Mouse (Mus musculus) T-helper 1 cell (primary cell): ENCODE results near the gene Tpgs1.

Experiments
- in situ Hi-C: fragments of 300-600 bp; cut with MboI, MseI; formaldehyde crosslinking; loops from one replicate; pipeline ENCODE4 v1.15.1; 2025; ENCODE audit warnings: high pct_unique_total_duplicates

The Tpgs1 gene

DNA sequence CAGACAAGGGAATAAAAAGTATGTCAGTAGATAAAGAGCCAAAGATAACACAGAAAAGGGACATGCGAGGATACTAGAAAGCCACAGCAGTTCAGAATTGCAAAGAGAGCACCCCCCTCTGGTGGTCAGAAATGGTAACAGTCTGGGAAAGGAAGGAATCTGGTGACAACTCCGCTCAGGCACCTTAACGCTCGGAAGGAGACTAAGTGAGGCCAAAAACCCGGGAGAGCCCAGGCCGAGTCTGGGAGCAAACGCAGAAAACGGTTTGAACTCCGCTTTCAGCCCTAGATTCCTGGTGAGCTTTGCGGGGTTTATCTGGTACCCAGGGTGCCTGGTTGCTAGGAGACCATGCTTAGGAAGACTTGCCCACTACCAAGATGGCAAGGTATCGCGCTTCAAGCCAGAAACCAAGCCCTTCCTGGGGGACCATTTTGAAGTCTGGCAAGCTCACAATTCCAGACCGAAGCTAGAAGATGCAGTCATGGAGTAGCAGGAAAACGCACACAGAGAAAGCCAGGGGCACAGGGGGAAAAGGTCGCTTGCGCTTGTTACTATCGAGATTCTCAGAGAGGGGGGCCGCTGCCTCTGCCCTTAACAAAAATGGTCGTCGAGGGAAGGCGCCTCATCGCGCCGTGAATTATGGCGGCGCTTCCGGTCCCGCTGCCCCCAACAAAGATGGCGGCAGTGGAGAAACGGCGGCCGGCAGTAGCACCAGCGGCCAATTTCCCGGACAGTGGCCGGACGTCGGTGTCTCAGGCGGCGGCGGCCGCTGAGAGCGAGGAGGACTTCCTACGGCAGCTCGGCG is at the start of gene Tpgs1:
TSS of gene Tpgs1 (plus strand) at position 599 of the 805 bp plus-strand sequence.
- in situ Hi-C loops, result no loop called here

DNA sequence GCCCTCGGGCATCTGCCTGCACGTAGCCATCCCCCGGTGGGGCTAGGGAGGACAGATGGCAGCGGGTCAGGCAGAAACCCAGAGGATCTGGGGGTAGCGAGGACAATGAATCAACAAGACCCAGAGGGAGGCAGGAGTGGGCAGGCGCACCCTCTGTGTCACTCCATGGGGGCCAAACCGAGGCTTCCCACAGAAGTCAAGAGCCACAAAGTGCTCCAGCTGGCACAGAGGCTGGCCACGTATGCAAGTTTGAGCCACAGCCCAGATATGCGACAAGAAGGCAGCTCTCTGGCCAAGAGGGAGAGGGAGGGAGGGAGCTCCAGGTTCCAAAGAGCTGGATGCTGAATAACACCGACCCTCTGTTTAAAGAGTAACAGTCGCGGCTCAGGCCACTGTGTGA is 45.2 kb upstream of the Tpgs1 start:
- in situ Hi-C loops, result no loop called here

DNA sequence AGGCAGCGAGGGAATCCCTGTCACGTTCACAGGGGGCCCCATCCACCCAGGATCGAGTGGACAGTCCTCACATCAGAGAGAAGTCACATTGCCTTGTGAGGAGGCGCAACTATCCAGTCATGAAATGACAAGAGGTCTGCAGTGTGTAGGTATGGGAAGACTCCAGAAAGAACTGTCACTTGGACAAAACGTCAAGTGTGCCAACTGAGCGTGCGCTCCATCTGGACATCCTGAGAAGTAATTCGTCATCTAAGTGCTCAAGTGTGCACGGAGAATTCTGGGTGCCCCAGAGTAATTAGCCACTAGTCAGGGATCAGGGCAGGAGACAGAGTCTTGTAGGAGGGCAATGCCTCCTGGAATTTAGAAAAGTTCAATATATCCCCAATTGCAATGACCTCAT is 43.8 kb upstream of the Tpgs1 start:
- in situ Hi-C loops, result loop anchor here (25.0 kb wide), 1 partner anchor 1938 kb away; the partner anchor contains the start of genes Gm19402, Gm9508 and Tspear

DNA sequence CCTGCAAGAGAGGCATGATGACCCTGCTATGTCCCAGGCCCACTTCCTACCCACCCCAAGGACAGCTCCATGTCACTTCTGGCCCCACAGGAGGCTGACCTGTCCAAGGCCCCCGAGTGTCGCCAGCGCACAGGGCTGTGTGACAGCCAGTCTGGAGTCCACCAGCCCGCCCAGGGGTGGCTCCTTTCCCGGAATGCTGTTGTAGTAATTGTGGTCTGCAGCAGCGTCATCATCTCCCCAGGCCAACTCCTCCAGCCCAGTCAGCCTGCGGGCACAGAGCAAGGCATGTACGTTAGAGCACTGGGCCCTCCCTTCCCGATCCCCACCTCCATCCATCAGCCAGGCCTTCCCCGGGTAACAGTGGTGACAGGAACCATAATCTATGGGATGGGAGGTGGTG is 43.0 kb upstream of the Tpgs1 start:
- in situ Hi-C loops, result loop anchor here (25.0 kb wide), 1 partner anchor 1939 kb away; the partner anchor contains the start of genes Gm19402, Gm9508 and Tspear

DNA sequence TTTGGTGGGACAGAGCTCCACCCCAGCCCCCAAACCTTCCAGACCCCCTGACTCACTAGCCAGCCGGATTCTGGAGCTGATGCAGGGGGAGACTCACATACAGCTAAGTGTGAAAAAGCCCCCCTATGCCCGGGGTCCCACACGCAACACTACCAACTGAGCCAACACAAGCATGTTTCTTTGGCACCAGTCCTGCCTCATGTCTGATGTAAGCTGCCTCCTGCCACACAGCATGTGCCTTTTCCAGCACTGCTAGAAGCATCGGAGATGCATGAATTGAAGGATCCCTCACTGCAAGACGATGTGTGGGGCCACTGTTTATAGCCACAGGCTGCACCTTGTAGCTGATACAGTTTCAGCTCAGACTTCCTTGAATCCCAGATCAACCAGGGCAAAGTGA is 40.8 kb upstream of the Tpgs1 start:
- in situ Hi-C loops, result loop anchor here (25.0 kb wide), 1 partner anchor 1941 kb away; the partner anchor contains the start of genes Gm19402, Gm9508 and Tspear

DNA sequence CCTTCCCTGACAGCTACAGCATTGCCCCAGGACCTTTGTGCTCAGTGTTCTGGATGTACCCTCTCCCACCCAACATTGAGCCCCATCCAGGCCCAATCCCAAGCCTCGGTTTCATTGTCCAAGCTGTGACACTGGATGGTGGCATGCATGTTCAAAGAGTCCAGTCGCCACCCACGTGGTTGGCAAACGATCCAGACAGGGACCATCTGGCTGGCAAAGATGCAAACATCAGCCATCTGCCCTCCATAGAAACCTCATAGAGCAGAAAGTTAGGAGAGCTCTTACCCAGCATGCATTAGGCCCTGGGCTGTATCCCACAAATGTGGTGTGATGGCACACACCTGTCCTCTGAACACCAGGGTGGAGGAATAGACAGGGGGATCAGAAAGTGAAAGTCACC is 37.7 kb upstream of the Tpgs1 start:
- in situ Hi-C loops, result loop anchor here (25.0 kb wide), 1 partner anchor 1944 kb away; the partner anchor contains the start of genes Gm19402, Gm9508 and Tspear

DNA sequence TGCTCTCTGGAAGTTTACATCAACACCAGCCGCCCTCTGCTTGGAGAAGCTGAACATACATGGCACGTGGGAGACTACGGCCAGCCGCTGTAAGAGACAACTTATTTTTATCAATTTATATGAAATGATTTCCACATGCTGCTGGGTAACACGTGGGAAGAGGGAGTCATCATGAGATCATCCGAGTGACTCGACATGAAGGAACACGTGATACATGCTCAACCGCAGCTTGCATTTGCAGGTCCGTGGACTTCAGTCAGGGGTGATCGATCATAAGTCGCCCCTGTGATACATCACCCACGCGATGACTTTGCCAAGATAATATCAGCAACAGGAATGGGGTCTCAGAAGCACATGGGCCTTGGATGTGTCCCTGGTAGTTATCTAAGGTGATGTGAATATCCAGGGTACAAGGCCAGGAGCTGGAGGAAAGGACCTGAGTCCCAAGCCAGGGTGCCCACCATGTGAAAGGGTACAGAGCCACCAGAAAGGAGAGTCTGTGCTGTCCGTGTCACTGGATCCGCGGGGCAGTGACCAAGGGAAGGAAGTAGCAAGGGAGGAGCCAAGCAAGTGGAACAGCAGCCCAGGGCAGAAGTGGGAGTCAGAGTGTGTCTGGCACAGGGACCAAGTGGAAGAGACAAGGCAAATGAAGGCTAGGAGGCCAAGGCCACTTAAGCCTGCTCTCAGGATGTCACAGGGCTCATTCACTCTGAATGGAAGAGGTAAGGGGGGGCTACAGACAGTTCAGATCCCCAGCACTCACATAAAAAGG is 36.0 kb upstream of the Tpgs1 start:
- in situ Hi-C loops, result loop anchor here (25.0 kb wide), 1 partner anchor 1946 kb away; the partner anchor contains the start of genes Gm19402, Gm9508 and Tspear

DNA sequence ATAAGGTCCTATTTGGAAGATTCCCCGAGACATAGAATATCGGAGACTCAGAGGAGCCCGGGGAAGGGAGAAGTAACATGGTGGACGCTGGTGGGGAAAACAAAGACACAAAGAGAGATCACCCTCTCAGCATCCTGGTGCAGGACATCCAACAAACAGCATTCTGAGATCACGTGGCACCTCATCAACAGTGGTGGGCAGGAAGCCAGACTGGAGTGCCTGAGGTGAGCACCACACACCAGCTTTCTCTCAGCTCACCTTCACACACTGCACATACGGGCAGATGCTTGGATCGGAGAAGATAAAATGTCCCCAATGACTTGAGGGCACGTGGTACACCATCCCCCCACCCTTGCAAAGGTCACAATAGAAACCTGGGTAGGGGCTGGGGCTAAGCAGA is 32.9 kb upstream of the Tpgs1 start:
- in situ Hi-C loops, result loop anchor here (25.0 kb wide), 1 partner anchor 1949 kb away; the partner anchor contains the start of genes Gm19402, Gm9508 and Tspear

DNA sequence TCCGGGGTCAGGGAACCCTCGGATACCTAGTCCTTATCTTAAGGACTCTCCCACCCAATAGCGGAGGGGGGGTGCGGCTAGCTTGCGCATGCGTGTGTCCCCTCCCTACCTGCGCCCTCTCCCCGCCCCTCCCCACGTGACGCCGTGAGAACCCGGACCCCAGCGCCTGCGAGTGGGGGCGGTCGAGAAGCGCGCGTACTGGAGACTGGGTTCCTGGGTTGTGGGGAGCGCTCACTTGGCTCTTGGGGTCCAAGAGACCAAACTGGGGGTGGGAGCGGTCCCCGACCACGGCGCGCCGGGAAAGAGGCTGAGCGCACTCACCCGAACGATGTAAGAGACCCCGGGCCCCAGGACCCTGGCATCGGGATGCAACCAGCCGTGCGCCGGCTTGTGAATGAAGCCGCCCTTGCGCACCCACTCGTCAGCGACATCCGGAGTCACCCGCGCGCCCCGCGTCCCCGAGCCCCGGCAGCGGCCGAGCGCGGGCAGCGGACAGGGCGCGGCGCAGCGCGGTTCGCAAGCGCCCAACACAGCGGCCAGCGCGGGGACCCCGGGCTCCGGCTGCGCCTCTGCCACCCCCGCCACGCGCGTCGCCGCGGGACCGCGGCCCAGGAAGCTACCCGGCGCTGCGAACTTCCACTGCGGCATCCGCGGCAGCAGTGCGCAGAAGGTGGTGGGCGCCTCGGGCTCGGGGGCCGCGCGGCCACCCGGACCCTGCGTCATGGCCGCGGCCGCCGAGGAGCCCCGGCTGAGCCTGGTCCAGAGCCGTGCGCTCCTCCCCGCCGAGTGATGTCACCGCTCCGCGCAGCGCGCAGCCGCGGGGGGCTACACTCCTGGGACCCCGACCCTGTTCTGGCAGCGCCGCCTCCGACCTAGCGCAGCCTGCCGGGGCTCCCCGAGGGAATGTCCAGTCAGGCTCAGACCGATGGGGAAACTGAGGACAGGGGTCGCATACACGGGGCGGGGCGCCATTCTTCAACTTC is 31.8 kb upstream of the Tpgs1 start, which contains the start of gene Shc2:
TSS of gene Shc2 (minus strand) at position 791 of the 983 bp plus-strand sequence.
- in situ Hi-C loops, result loop anchor here (25.0 kb wide), 1 partner anchor 1950 kb away; the partner anchor contains the start of genes Gm19402, Gm9508 and Tspear

DNA sequence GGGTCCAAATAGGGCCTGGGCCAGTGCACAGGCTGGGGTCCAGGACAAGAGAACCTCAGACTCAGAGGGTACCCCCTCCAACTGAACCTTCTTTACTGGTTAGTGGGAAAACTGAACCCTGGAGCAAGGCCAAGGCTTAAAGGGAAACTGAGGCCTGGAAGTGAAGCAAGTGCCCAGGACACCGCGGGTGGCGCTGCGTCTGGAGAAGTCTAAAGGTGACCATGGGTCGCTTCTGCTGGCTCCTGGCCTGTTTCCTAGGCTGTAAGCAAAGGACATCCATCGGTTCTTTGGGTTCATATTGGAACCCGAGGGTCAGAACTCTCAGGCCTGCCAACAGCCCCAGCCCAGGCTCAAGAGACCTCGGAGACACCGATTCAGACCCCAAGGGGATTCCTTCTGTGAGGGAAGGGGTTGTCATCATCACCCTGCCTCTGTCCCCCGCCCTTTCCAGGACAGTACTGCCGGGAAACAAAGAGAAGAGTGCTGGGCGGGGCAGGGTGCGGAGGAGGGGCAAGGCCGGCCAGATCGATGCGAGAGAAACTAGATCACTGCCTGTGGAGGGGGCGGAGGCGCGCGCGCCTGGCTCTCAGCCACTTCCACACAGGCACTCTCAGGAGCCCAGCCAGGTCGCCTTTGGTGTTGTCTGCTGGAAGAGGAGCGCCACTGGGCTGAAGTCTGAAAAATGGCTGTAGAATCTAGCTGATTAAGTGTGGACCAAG is 30.5 kb upstream of the Tpgs1 start:
- in situ Hi-C loops, result loop anchor here (25.0 kb wide), 1 partner anchor 1951 kb away; the partner anchor contains the start of genes Gm19402, Gm9508 and Tspear

DNA sequence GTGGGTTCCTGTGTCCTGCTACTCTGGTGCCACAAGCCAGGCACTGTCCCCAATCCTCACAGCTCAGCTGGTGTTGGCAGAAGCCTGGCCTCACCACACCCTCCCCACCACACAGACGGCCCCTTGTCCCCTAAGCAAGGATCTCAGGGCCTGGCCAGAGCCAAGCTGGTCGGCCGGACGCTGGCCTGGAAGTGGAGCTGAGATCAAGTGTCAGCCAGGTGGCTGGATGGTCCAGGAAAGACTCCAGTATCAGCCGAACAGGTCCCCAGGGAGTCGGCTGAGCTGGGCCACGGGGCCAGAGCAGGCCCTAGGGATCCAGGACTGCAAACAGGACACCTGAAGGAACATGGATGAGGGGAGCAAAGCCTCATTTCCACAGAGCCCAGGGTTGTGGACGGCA is 23.5 kb upstream of the Tpgs1 start, which contains the start of gene Odf3l2:
TSS of gene Odf3l2 (minus strand) at position 28 of the 400 bp plus-strand sequence.
- in situ Hi-C loops, result loop anchor here (5.0 to 25.0 kb wide), 2 partner anchors 48 to 1958 kb away; partner anchors contain the start of genes Gm19402, Gm9508 and Tspear

DNA sequence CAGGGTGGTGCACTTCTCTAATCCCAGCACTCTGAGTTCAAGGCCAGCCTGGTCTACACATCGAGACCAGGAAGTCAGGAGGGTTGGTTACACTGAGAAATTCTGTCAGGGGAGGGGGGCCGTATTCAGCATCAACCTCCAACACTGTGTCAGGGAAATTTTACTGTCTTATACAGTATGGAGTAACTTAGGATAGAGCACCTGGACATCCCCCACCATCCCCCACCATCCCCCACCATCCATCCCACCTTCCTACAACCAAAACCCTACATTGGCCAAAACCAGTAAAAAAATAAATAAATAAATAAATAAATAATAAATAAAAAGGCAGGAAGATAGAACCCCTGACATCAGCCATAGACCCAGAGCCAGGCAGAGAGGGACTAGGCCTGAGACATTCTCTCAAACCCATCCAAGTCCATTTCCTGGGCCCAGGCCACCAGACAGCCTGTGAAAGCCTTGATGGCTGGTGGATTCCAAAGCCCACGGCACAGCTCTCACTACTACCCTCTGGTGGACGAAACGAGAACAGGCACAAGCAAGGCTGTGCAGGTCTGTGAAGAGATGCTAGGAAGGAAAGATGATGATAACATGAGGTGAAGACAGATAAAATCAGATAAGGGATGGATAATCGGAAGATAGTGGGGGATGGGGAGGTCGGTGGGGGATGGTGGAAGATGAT is 20.0 kb upstream of the Tpgs1 start:
- in situ Hi-C loops, result loop anchor here (5.0 to 25.0 kb wide), 2 partner anchors 52 to 1962 kb away; partner anchors contain the start of genes Gm19402, Gm9508 and Tspear

DNA sequence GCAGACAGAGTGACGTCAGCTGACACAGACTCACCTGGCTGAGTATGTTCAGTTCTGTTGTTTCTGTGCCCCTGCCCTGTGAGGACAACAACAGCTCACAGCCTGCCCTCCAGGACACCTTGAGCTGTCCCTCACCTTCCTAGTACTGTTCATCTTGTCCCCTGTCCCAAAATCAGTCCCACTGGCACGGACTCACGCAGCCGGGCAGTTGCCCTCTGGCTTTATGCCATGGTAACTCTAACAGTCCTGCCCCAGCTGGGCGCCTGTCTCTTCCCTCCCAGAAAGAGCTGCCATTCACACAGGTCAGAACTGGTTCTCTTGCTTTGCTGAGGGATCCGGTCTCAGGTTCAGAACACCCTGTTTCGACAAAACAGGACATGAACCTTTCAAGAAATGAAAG is 16.4 kb upstream of the Tpgs1 start:
- in situ Hi-C loops, result no loop called here

DNA sequence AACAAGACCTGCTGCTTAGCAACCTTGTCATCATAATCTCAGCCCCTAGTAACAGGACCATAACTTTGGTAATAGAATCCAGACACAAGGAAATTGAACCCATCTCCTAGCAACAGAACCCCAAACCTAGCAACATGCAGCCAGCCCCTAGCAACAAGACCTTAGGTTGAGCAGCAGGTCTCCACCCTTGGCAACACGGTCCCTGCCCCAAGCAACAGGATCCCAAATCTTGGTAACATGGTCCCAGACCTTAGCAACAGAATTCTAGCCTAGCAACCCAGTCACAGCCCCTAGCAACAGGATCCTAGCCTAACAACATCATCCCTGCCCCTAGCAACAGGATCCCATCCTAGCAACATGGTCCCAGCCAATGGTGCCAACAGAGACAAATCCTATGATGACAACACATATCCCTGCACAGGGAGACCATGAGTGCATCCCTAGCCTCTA is 14.2 kb upstream of the Tpgs1 start:
- in situ Hi-C loops, result no loop called here

DNA sequence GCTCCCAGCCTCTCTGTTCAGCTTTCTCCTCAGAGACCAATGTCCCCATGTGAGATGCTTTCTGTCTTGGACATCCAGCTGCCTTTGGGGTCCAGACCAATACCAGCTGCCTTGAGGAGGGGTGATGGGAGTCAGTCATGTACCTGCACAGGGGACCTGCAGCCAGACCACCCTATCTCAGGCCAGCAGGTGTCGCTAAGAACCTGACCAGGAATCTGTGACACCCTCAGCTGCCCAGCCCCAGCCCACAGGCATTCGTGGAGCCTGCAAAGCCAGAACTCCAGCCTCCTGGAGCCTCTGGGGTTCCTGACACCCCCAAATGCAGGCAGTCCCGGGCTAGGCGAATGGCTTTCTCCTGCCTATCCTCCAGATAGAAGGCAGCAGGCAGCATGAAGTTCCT is 10.3 kb upstream of the Tpgs1 start:
- in situ Hi-C loops, result no loop called here

DNA sequence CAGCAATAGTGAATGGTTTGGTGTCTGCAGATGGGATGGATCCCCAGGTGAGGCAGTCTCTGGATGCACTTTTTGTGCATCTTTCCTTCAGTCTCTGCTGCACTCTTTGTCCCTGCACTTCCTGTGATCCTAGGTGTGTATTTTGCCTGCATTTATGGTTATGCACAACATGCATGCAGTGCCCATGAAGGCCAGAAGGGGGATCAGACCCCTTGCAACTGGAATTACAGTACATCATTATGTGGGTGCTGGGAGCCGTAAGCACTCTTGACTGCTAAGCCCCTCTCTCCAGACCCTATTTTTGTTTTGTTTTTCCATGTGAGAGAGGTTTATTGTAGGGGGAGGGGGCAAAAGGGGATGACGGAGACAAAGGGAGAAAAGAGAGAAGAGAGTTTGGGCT is 8.9 kb upstream of the Tpgs1 start:
- in situ Hi-C loops, result no loop called here

DNA sequence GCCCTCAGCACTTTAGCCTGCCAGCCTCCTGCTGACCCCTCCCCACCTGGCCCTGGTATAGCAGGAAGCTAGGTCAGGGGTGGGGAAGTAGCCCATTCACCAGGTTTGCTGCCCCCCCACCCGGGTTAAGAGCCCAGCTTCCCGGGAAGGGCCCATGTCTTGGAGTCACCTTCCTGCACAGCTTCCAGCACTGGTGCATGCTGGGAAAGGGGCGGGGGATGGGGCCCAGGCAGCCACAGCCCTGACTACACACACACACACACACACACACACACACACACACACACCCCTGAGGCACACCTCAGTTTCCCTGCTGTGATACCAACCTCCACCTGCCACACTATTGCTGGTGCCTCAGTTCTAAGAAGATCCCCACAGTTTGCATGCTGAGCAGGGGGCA is 7.3 kb upstream of the Tpgs1 start:
- in situ Hi-C loops, result no loop called here

DNA sequence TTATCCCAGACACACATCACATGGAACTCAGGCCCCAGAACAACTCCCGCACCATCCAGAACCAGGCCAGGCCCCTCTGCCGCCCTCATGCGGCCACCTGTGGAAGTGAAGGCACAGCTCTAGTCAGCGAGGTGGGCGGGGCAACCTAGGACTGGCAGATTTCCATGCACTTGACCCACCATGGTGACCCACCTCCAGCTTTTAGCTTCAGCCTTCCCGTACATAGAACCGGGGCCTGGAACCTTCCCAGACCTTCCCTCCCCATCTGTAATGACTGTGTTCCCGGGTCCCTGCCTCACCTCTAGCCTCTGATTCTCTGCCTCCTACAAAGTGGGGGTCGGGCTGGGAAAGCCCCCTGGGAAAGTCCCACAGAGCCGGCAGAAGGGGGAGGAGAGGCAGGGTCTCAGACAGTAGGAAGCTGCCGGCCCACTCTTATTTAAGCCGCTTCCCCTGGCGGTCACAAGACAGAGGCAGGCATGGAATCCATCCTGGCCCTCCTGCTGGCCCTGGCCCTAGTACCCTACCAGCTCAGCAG is 5.0 kb upstream of the Tpgs1 start, which contains the start of gene Madcam1:
TSS of gene Madcam1 (plus strand) at position 429 of the 535 bp plus-strand sequence.
- in situ Hi-C loops, result no loop called here

DNA sequence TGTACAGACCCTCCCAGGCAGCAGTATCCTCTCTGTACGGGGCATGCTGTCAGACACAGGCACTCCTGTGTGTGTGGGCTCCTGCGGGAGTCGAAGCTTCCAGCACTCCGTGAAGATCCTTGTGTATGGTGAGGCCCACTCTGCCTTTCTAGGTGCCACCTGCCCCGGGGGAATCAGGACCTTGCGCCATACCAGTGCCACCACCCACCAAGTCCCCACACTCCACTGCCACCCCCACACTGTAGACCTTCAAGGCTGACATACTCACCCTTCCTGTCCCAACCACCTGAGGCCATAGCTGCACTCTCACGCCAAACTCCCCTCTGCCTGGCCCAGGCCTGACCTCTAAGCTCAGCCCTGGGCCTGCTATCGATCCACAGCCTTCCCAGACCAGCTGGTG is 4.1 kb upstream of the Tpgs1 start:
- in situ Hi-C loops, result no loop called here
